Mouse (Mus musculus) liver, embryonic 15.5 days (tissue): ENCODE data around the gene Cnnm2. TPM values are rescaled to one million over a fixed set of nuclear protein-coding genes. Genes with fewer than 3 reads are reported as not detected.

ENCODE experiments used
- ATAC-seq: fragments of 200-750 bp; cut with Nextera tagmentation; 2 replicates; pipeline ENCODE4 v1.8.0; 2017; ENCODE audit warnings: moderate number of reproducible peaks, mild to moderate bottlenecking, moderate library complexity; ENCODE audit not compliant: insufficient read depth
- H3K27ac ChIP-seq: fragments of 300-500 bp; sonication (generic); replicated peaks from 2 replicates; pipeline ENCODE4 v1.5.1; 2015; ENCODE audit warnings: mild to moderate bottlenecking, inconsistent platforms
- H3K27me3 ChIP-seq: fragments of 300-500 bp; sonication (generic); 2 replicates; pipeline ENCODE4 v1.6.1; 2015; ENCODE audit warnings: mild to moderate bottlenecking, inconsistent platforms
- H3K36me3 ChIP-seq: fragments of 300-500 bp; sonication (generic); replicated peaks from 2 replicates; pipeline ENCODE4 v1.6.1; 2015; ENCODE audit warnings: moderate library complexity, mild to moderate bottlenecking, inconsistent platforms
- H3K4me1 ChIP-seq: fragments of 300-500 bp; sonication (generic); replicated peaks from 2 replicates; pipeline ENCODE4 v1.6.1; 2015; ENCODE audit warnings: inconsistent platforms
- H3K4me2 ChIP-seq: fragments of 300-500 bp; sonication (generic); 2 replicates; pipeline ENCODE4 v1.6.1; 2015; ENCODE audit warnings: moderate library complexity, mild to moderate bottlenecking, inconsistent platforms
- H3K4me3 ChIP-seq: fragments of 300-500 bp; sonication (generic); replicated peaks from 2 replicates; pipeline ENCODE4 v1.5.1; 2015; ENCODE audit warnings: mild to moderate bottlenecking, inconsistent platforms
- H3K9ac ChIP-seq: fragments of 300-500 bp; sonication (generic); 2 replicates; pipeline ENCODE4 v1.6.1; 2015; ENCODE audit warnings: moderate library complexity, mild to moderate bottlenecking, inconsistent platforms
- H3K9me3 ChIP-seq: fragments of 300-500 bp; sonication (generic); replicated peaks from 2 replicates; pipeline ENCODE4 v1.6.1; 2016; ENCODE audit warnings: inconsistent platforms
- WGBS: fragments of 180-500 bp; shearing (Covaris S2); methylation state at CpG from one replicate; pipeline ENCODE4 v1.1.7; 2015; ENCODE audit warnings: mixed read lengths; ENCODE audit not compliant: insufficient replicate concordance; 5-methylcytosine and 5-hydroxymethylcytosine counted together
- polyA plus RNA-seq: library from polyadenylated mRNA; unstranded; fragments of >200 nt; fragmentation: Nextera tagmentation; extraction: Ambion mirVana; gene quantifications from 2 replicates; pipeline ENCODE4 v1.2.1, GENCODE M21; 2015

The Cnnm2 gene
- polyA plus RNA-seq, 1 experiment from 2014 or later, result 1.7 TPM

DNA sequence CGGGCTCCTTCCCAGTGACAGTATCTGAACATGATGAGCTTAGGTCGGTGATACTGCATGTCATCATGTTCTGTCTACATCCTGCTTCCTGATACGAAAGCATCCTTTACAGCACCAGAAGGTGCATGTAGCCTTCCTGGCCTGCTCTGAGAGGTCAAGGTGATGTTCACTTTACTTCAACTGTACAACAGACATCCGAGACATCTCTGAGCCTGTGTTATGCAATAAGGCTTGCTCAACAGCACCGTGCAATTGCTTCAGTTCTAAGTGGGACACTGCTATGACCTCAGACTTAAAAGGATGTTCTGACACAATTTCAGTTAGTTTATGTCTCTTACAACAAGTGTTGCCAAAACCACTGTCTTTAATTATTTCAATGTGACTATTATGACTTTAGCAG is 139.9 kb downstream of the Cnnm2 start:
- 47% methylated on average over 5 of the region's 5 CpGs for WGBS
- Histone ChIP-seq H3K4me2 (no peak overlapping the region; the same call in 1 of the 2 replicates), H3K27me3 (no peaks in the 10 kb centered on the region), H3K9ac (no peak overlapping the region), H3K27ac (peak overlapping the region; percentile 76), H3K4me1 (peaks cover 64% of the 10 kb centered on the region), H3K4me3 (no peak overlapping the region), H3K9me3 (peaks cover 5% of the 10 kb centered on the region; the same call in 1 of the 2 replicates), H3K36me3 (peaks cover 40% of the 10 kb centered on the region)
- ATAC-seq, result no peak

DNA sequence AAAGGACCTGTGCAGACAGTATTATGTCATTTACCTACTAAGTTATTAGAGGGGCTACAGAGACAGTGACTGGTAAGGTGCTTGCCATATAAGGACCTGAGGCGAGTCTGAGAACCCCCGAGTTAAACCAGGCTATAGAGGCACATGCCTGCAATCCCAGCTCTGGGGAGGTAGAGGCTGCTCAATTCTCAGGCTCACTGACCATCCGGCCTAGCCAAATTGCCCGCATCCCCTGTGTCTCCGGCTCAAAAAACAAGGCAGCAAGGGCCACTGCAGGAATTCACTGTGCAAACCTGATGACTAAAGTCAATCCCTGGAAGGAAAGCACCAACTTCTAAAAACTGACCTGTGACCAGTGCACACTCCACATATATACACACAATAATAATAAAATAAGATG is 142.0 kb downstream of the Cnnm2 start:
- no peak overlapping the region for H3K4me2 ChIP-seq
- no peaks in the 10 kb centered on the region for H3K27me3 ChIP-seq
- peak overlapping the region; percentile 94 for H3K27ac ChIP-seq
- H3K4me1 ChIP-seq, result peaks cover 81% of the 10 kb centered on the region
- H3K4me3 ChIP-seq, result no peak overlapping the region
- no peak overlapping the region for H3K9ac ChIP-seq
- WGBS, result 89% methylated on average over 5 of the region's 5 CpGs
- H3K36me3 ChIP-seq, result peaks cover 23% of the 10 kb centered on the region
- no peak for ATAC-seq
- no peaks in the 10 kb centered on the region for H3K9me3 ChIP-seq

DNA sequence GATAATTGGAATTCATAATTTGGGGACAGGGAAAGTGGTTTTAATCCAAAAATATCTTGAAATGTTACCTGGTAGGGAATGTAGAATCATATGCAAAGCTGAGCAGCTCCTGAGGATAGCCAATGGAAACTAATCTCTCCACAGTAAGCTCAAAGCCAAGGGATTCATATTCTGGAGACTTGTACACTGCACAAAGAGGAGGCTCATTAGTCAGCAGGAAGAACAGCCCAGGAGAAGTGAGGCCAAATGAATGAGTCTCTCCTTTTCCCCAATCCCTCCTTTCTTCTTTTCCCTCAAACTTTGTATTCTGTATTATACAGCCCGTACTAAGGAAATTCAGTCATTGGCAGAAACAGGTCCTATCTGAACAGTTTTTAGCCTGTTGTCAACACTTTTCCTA is 143.5 kb downstream of the Cnnm2 start:
- Histone ChIP-seq H3K4me2 (peak overlapping the region; percentile 50), H3K4me1 (peaks cover 88% of the 10 kb centered on the region)

DNA sequence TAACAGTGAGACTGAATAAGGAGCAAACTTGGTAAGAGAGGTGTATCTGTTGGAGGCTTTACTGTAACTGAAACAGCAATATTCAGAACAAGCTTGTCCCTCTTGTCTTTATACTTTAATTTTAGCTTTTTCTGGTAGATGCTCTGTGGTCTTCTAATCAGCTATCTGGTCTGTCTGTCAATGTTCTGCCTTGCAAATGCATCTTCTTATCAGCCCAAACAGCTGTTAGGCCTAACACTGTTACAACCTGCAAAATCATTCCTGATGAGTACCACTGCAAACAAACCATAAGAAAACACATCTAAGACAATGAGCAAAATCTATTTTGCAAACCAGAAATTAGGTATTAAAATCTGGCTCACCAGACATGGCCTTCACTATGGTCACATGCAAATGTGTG is 144.0 kb downstream of the Cnnm2 start:
- Histone ChIP-seq H3K27ac (peak overlapping the region; percentile 94), H3K27me3 (no peaks in the 10 kb centered on the region), H3K9me3 (no peaks in the 10 kb centered on the region), H3K4me2 (peak overlapping the region; percentile 50), H3K36me3 (peaks cover 13% of the 10 kb centered on the region), H3K4me3 (no peak overlapping the region), H3K9ac (peak overlapping the region; percentile 30), H3K4me1 (peaks cover 87% of the 10 kb centered on the region)
- ATAC-seq, result peak; percentile 87

More for the DNA sequence above, 143.5 kb downstream of the Cnnm2 start:
- Histone ChIP-seq H3K9me3 (no peaks in the 10 kb centered on the region), H3K4me3 (no peak overlapping the region), H3K27ac (peak overlapping the region; percentile 94), H3K9ac (peak overlapping the region; percentile 30), H3K27me3 (no peaks in the 10 kb centered on the region), H3K36me3 (peaks cover 13% of the 10 kb centered on the region)
- WGBS, result 37% methylated on average over 1 of the region's 1 CpGs
- peak; percentile 55 for ATAC-seq

DNA sequence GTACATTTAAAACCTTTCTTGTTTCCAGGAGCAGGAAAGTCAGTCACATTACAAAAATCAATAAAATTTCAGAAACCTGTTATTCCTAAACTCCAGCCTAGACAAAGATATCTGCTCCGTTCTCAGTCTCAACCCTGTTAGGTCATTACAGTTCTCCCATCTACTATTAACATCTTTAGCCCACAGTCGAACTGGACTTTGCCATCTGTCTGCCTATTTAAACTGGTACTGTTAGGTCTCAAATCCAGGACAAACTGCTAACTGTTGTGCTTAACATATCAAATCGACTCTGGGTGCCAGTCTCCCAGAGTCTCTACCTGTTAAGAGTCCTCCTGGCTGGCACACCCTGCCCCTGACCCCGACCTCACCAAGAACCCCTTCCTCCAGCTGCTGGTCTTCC is 144.6 kb downstream of the Cnnm2 start:
- Histone ChIP-seq H3K27me3 (no peaks in the 10 kb centered on the region), H3K9me3 (no peaks in the 10 kb centered on the region), H3K36me3 (peaks cover 13% of the 10 kb centered on the region), H3K9ac (peak overlapping the region; percentile 26; the same call in 1 of the 2 replicates), H3K4me2 (peak overlapping the region; percentile 50), H3K27ac (peak overlapping the region; percentile 94), H3K4me3 (no peak overlapping the region), H3K4me1 (peaks cover 85% of the 10 kb centered on the region)
- WGBS, result 44% methylated on average over 4 of the region's 4 CpGs
- ATAC-seq, result no peak

DNA sequence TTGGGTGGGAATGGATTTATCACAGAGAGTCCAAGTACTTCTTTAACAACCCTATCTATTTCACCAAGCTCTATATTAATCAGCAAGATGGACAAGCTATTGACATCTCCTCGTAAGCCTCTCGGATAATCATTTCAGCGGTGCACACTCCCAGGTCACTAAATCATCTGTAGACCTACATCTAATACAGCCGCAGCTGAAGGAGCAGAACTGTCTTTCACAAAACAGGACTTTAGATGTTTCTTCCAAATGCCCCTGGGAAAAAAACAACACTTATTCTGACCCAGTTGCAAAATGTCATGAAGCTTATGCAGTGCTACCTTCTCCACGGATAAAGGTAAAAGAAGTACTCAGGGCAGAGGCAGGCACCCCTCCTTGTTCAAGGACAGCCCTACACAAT is 146.8 kb downstream of the Cnnm2 start:
- Histone ChIP-seq H3K9ac (0 out of 2 replicates have a peak overlapping the region, but pooled peaks have one; percentile 4), H3K4me2 (no peak overlapping the region), H3K4me3 (no peak overlapping the region), H3K9me3 (no peaks in the 10 kb centered on the region), H3K27ac (peak overlapping the region; percentile 42; the same call in 1 of the 2 replicates), H3K4me1 (peaks cover 87% of the 10 kb centered on the region), H3K27me3 (no peaks in the 10 kb centered on the region), H3K36me3 (peaks cover 9% of the 10 kb centered on the region)
- ATAC-seq, result no peak
- WGBS, result 81% methylated on average over 5 of the region's 5 CpGs

DNA sequence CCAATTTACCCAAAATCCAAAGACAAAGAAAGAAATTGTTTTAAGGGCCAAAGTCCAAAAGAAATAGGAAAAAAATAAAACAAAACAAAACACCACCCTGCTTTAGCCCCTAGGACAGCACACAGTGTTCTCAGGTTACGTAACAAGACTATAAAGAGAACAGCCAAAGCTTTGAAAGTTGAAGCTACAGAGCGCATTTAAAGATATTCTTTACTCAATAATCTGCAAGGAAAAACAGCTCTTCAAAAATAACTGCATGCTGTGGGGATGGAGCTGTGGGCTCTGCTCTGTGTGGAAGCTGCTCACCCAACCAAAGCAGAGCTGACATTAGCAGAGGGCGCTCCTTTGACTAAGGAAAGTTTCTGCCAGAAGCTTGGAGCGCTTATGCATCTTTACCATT is 147.6 kb downstream of the Cnnm2 start:
- Histone ChIP-seq H3K4me3 (no peak overlapping the region), H3K36me3 (peaks cover 2% of the 10 kb centered on the region), H3K9me3 (no peaks in the 10 kb centered on the region), H3K27me3 (no peaks in the 10 kb centered on the region), H3K27ac (peak overlapping the region; percentile 42), H3K4me2 (no peak overlapping the region), H3K4me1 (peaks cover 80% of the 10 kb centered on the region), H3K9ac (no peak overlapping the region)
- ATAC-seq, result no peak
- 87% methylated on average over 4 of the region's 4 CpGs for WGBS

DNA sequence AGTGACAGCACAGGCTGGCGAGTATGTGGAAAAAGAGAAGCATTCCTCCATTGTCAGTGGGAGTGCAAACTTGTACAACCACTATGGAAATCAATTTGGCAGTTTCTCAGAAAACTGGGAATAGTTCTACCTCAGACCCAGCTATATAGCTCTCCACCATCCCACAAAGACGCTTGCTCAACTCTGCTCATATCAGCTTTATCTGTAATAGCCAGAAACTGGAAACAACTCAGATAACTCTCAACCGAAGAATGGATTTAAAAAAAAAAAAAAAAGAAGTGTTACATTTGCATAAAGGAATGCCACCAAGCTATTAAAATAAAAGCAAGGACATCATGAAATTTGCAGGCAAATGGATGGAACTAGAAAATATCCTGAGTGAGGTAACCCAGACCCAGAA is 150.1 kb downstream of the Cnnm2 start:
- Histone ChIP-seq H3K4me3 (no peak overlapping the region), H3K4me1 (peaks cover 60% of the 10 kb centered on the region), H3K27me3 (no peaks in the 10 kb centered on the region), H3K4me2 (no peak overlapping the region; the same call in 1 of the 2 replicates), H3K9me3 (no peaks in the 10 kb centered on the region), H3K27ac (no peak overlapping the region), H3K36me3 (peaks cover 9% of the 10 kb centered on the region), H3K9ac (no peak overlapping the region)
- ATAC-seq, result 0 out of 2 replicates have a peak, but pooled peaks have one; percentile 51
- 37% methylated on average over 3 of the region's 3 CpGs for WGBS

DNA sequence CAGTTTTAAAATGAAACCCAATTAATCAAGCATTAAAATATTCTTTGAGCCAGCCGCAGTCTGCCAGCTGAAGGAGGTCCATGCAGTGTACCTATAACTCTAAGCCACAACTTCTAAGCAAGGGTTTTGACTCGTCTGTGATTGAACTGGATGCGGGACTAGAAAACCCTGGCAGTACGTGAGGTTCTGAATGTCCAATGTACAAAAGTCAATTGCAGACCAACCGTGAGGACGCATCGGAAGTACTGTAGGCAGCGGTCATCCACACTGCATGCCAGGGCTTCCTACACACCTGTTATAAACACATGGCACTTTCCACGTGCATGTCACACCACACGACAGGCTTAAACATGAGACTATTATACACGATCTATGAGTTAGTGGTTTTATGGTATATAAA is 152.2 kb downstream of the Cnnm2 start:
- peaks cover 9% of the 10 kb centered on the region for H3K36me3 ChIP-seq
- 87% methylated on average over 11 of the region's 11 CpGs for WGBS
- no peak overlapping the region for H3K4me3 ChIP-seq
- no peak overlapping the region; the same call in 1 of the 2 replicates for H3K27ac ChIP-seq
- H3K27me3 ChIP-seq, result no peaks in the 10 kb centered on the region
- ATAC-seq, result no peak
- H3K4me2 ChIP-seq, result no peak overlapping the region
- no peaks in the 10 kb centered on the region for H3K9me3 ChIP-seq
- no peak overlapping the region for H3K9ac ChIP-seq
- H3K4me1 ChIP-seq, result peaks cover 45% of the 10 kb centered on the region

DNA sequence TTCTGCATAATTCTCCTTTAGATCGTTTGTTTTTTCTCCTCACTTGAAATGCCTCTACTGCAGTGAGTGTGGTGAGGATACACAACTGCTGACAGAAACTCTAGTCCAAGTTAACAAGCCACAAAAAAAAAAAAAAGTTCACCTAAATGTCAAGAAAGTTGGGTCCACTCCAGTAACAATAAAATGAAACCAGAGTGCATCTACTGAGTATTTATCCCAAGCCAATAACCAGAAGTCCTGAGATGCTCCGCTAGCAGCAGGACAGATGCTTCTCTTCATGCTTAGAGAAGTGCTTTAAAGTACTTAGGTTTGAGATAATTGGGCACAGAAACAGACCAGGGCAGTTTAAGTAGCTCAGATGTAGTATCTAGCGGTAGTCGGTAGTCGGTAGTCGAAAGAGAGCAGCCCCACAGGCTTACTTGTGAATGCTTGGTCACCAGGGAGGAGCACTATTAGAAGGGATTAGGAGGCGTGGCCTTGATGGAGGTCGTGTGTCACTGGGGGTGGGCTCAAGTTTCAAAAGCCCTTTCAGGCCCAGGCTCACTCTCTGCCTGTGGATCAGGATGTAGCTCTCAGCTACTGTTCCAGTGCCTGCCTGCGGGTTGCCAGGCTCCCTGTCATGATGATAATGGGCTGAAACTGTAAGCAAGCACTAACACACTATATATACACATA is 154.1 kb downstream of the Cnnm2 start:
- H3K27ac ChIP-seq, result no peak overlapping the region
- peaks cover 30% of the 10 kb centered on the region for H3K4me1 ChIP-seq
- 78% methylated on average over 9 of the region's 9 CpGs for WGBS
- no peaks in the 10 kb centered on the region for H3K9me3 ChIP-seq
- no peak overlapping the region for H3K4me3 ChIP-seq
- H3K9ac ChIP-seq, result no peak overlapping the region
- no peak overlapping the region for H3K4me2 ChIP-seq
- no peaks in the 10 kb centered on the region for H3K27me3 ChIP-seq
- H3K36me3 ChIP-seq, result peaks cover 11% of the 10 kb centered on the region
- ATAC-seq, result no peak

DNA sequence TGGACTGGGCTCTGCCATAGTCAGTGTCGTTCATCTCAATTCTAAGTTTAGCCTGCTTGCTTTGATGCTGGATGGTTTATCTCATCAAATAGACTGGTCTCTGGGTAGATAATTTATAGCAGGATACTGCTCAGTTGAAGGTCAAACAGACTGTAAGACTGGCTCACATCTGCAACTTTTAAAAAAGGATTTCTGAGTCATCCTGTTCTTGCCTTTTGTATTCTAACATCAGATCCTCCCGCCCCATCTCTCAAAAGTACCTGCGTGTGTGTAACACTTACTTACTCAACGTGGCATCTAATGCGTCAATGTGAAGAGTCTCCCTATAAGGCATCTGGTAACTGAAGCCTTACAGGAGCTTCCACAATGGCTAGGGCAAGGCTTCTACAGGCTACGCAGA is 159.2 kb downstream of the Cnnm2 start:
- H3K9me3 ChIP-seq, result no peaks in the 10 kb centered on the region
- peaks cover 7% of the 10 kb centered on the region for H3K4me1 ChIP-seq
- H3K27ac ChIP-seq, result no peak overlapping the region
- H3K27me3 ChIP-seq, result no peaks in the 10 kb centered on the region
- H3K4me2 ChIP-seq, result no peak overlapping the region
- ATAC-seq, result no peak
- 79% methylated on average over 6 of the region's 6 CpGs for WGBS
- H3K9ac ChIP-seq, result no peak overlapping the region
- H3K36me3 ChIP-seq, result peaks cover 24% of the 10 kb centered on the region
- no peak overlapping the region for H3K4me3 ChIP-seq
